Mouse (Mus musculus): Measurements from ENCODE around the gene Fbn1. TPM values are rescaled to one million over a fixed set of nuclear protein-coding genes. Genes with fewer than 3 reads are reported as not detected.

Fbn1 gene
- polyA plus RNA-seq, 1 experiment from 2014 or later, result 2.5 TPM

DNA sequence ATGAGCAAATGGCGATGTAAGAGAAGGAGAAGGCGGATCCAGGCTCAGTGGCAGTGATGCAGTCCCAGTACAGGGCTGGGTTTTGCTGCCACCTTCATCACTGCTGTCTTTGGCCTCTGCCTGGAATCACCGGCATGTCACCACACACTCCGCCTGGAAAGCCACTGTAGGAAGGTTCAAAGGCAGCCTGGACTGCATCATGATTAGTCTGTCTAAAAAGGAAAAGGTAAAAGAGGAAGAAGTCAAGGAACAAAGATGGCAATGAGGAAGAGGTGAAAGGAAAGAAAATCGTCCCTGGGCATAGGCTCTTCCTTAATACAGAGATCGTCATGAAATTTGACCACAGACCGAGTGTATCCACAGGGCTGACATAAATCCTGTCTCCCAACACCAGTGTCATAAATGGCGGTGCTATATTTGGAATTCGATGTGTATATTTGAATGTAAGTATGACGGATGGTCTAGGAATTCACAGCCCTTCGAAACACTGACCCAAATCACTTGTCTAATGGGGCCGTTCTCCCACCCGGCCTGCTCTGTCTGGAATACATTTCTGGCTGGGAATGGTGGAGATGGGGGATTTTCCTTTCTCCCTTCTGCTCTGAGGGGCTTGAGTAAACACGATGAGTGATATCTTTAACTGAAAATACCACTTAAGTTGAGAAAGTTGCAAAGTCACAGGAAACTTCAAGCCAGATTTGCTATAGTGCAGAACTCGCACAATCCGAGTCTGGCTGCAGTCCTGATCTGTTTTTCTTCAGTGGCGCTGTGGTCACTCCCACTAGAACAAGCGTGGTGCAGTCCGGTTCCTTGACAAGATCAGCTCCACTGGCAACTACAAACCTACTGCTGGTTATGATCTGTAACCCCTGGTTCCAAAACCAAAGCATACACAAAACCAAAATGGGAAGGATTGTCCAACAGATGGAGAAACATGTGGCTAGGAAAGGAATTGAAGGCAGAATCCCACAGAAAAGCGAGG, 12.7 kb downstream of the Fbn1 start:
- Histone ChIP-seq H3K4me3 (no peak overlapping the region), H3K9ac (no peak overlapping the region), H3K27me3 (replicated peaks) (no peaks in the 10 kb centered on the region), H3K36me3 (replicated peaks) (no peaks in the 10 kb centered on the region), H3K27ac (no peak overlapping the region), H3K4me2 (no peak overlapping the region), H3K4me1 (no peaks in the 10 kb centered on the region), H3K9me3 (no peaks in the 10 kb centered on the region)
- no peak for ATAC-seq (replicated peaks)
- WGBS, result 95% methylated on average over 20 of the region's 20 CpGs

DNA sequence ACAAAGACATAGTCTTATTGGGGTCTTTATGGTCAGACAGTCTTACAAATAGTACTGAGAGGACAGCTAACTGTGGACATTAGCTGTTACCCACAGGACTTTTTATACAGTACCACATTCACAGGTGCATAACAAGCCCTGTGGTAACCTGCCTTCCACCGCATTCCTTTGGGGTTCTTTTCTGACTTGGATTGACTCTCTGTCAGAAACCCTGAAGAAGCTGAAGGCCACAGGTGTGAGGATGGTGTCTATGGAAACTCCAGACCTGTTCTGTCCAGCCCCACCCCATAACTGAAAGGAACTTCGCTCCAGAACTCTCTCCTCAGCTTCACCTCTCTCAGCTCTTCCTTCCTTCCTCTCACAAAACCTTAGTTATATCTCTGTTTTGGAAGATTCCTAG, 13.5 kb downstream of the Fbn1 start:
- H3K36me3 ChIP-seq (replicated peaks), result no peaks in the 10 kb centered on the region
- no peaks in the 10 kb centered on the region for H3K4me1 ChIP-seq
- no peak overlapping the region for H3K27ac ChIP-seq
- H3K9me3 ChIP-seq, result no peaks in the 10 kb centered on the region
- no peak overlapping the region for H3K9ac ChIP-seq
- no peak for ATAC-seq (replicated peaks)
- no peak overlapping the region for H3K4me3 ChIP-seq
- H3K27me3 ChIP-seq (replicated peaks), result no peaks in the 10 kb centered on the region
- 98% methylated on average over 2 of the region's 2 CpGs for WGBS
- no peak overlapping the region for H3K4me2 ChIP-seq

- WGBS, result 78% methylated on average over 15 of the region's 15 CpGs
These were observed 15.5 kb downstream of the Fbn1 start for GRCm38 (mm10) chr2:125492050-125492900.

DNA sequence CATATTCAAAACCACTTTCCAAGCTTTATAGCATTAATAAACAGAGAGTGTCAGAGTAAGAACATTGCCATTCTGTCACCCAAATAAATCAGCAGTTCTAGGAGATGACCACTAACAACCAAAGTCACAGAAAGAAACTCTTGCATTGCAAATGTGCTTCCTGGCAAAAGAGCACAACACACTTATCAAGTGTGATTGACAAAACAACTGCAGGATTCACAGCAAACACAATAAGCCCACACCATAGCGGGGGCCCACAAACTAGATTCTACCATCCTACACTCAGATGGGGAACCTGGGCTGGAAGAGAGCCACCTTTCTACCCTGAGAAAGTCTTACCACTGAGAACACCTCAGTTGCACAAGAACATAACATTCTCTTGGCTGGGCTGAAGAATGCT, 17.8 kb downstream of the Fbn1 start:
- no peaks in the 10 kb centered on the region for H3K4me1 ChIP-seq
- WGBS, result 100% methylated on average over 1 of the region's 1 CpGs
- H3K27me3 ChIP-seq (replicated peaks), result no peaks in the 10 kb centered on the region
- no peak overlapping the region for H3K9ac ChIP-seq
- H3K9me3 ChIP-seq, result no peaks in the 10 kb centered on the region
- ATAC-seq (replicated peaks), result no peak
- no peak overlapping the region for H3K27ac ChIP-seq
- H3K4me3 ChIP-seq, result no peak overlapping the region
- no peaks in the 10 kb centered on the region for H3K36me3 ChIP-seq (replicated peaks)
- H3K4me2 ChIP-seq, result no peak overlapping the region

More at GRCm38 (mm10) chr2:125492050-125492900, 15.5 kb downstream of the Fbn1 start:
- no peak overlapping the region for H3K9ac ChIP-seq
- no peak overlapping the region for H3K27ac ChIP-seq
- H3K27me3 ChIP-seq (replicated peaks), result no peaks in the 10 kb centered on the region
- H3K4me1 ChIP-seq, result no peaks in the 10 kb centered on the region
- ATAC-seq (replicated peaks), result no peak
- no peaks in the 10 kb centered on the region for H3K9me3 ChIP-seq
- no peak overlapping the region for H3K4me3 ChIP-seq
- no peaks in the 10 kb centered on the region for H3K36me3 ChIP-seq (replicated peaks)
- no peak overlapping the region for H3K4me2 ChIP-seq

DNA sequence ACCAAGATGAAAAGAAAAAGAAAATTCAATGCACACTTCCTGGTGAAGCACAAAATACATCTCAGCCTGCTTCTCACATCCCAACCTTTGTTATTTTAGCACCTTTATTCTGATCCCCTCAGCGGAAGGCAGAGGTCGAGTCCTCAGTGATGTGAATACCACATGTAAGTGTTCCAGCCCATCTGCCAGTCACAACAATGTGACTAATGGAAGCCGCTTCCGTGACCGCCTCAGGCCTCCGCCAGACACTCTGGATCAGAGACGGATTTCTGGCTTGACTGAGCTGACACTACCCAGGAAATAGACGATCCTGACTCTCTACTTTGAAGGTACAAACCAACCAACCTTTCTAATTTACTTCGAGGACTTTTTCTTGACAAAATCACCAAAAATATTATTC, 22.9 kb downstream of the Fbn1 start:
- no peaks in the 10 kb centered on the region for H3K27me3 ChIP-seq (replicated peaks)
- no peak overlapping the region for H3K9ac ChIP-seq
- no peak overlapping the region for H3K27ac ChIP-seq
- no peak overlapping the region for H3K4me2 ChIP-seq
- no peaks in the 10 kb centered on the region for H3K9me3 ChIP-seq
- 91% methylated on average over 9 of the region's 9 CpGs for WGBS
- H3K4me3 ChIP-seq, result no peak overlapping the region
- ATAC-seq (replicated peaks), result no peak
- H3K4me1 ChIP-seq, result no peaks in the 10 kb centered on the region
- H3K36me3 ChIP-seq (replicated peaks), result no peaks in the 10 kb centered on the region

GRCm38 (mm10) chr2:125484164-125484563, 23.6 kb downstream of the Fbn1 start:
- no peak for ATAC-seq (replicated peaks)
- H3K4me3 ChIP-seq, result no peak overlapping the region
- no peak overlapping the region for H3K27ac ChIP-seq
- no peaks in the 10 kb centered on the region for H3K4me1 ChIP-seq
- H3K9me3 ChIP-seq, result no peaks in the 10 kb centered on the region
- no peak overlapping the region for H3K4me2 ChIP-seq
- no peak overlapping the region for H3K9ac ChIP-seq
- H3K36me3 ChIP-seq (replicated peaks), result no peaks in the 10 kb centered on the region
- no peaks in the 10 kb centered on the region for H3K27me3 ChIP-seq (replicated peaks)

DNA sequence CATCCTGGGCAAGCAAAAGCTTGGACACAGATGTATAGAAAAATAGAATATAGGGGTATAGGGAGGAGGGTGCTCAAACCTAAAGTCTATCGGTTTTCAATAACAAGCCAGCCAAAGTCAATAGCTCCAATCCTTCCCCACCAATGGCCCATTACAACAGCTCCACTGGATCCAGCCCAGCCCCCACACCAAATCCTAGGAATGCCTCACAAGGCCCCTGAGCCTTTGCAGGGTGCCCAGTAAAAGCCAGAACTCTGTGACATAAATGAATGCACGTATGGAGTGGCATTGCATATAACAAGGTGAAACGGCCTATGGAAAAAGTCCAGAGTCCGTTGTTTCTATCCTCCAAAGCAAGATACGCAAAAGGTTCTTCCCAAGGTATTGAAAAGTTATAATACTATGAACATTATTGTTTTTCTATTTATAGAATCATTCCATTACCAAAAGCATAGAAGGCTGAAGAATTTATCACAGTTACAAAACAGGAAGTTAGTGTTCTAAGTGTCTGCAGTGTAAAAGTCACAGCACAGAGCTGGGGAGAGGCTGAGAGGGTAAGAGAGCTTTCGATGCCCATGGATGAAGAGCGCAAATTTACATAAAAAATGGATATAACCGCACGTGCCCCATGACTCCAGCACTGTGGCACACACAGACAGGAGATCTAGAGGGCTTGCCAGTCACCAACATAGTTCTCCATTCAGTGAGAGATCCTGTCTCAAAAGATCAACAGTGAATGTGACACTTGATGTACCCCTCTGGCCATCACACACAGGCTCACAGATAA, 26.1 kb downstream of the Fbn1 start:
- no peaks in the 10 kb centered on the region for H3K9me3 ChIP-seq
- H3K27me3 ChIP-seq (replicated peaks), result no peaks in the 10 kb centered on the region
- H3K27ac ChIP-seq, result no peak overlapping the region
- WGBS, result 90% methylated on average over 9 of the region's 9 CpGs
- no peaks in the 10 kb centered on the region for H3K36me3 ChIP-seq (replicated peaks)
- no peak overlapping the region for H3K4me3 ChIP-seq
- H3K4me2 ChIP-seq, result no peak overlapping the region
- ATAC-seq (replicated peaks), result no peak
- H3K4me1 ChIP-seq, result no peaks in the 10 kb centered on the region
- no peak overlapping the region for H3K9ac ChIP-seq

DNA sequence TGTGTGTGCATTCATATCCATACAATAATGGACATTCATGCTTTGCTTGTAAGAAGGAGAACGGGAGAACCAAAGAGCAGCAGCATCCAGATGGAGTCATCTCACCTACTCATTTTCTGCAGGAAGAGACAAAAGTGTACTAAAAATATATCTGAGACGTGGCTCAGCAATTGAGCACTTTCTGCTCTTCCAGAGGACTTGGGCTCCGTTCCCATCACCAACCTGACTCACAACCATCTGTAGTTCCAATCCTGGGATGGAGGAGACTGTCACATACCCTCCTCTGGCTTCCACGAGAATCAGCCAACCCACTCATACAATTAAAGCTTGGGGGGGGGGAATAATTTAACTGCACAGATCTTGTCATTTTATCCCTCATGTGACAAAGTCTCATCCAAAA, 26.7 kb downstream of the Fbn1 start:
- Histone ChIP-seq H3K36me3 (replicated peaks) (no peaks in the 10 kb centered on the region), H3K27ac (no peak overlapping the region), H3K4me2 (no peak overlapping the region), H3K9ac (no peak overlapping the region), H3K27me3 (replicated peaks) (no peaks in the 10 kb centered on the region), H3K4me3 (no peak overlapping the region), H3K4me1 (no peaks in the 10 kb centered on the region), H3K9me3 (no peaks in the 10 kb centered on the region)
- WGBS, result 87% methylated on average over 4 of the region's 4 CpGs
- ATAC-seq (replicated peaks), result no peak

GRCm38 (mm10) chr2:125480057-125480456, 27.7 kb downstream of the Fbn1 start:
- Histone ChIP-seq H3K4me2 (no peak overlapping the region), H3K9me3 (no peaks in the 10 kb centered on the region), H3K4me1 (no peaks in the 10 kb centered on the region), H3K36me3 (replicated peaks) (no peaks in the 10 kb centered on the region), H3K4me3 (no peak overlapping the region), H3K27ac (no peak overlapping the region), H3K9ac (no peak overlapping the region), H3K27me3 (replicated peaks) (no peaks in the 10 kb centered on the region)
- WGBS, result 88% methylated on average over 5 of the region's 5 CpGs
- no peak for ATAC-seq (replicated peaks)

GRCm38 (mm10) chr2:125478705-125479104, 29.1 kb downstream of the Fbn1 start:
- H3K27me3 ChIP-seq (replicated peaks), result no peaks in the 10 kb centered on the region
- H3K9me3 ChIP-seq, result no peaks in the 10 kb centered on the region
- H3K4me3 ChIP-seq, result no peak overlapping the region
- no peak overlapping the region for H3K9ac ChIP-seq
- H3K36me3 ChIP-seq (replicated peaks), result no peaks in the 10 kb centered on the region
- no peak overlapping the region for H3K4me2 ChIP-seq
- no peak overlapping the region for H3K27ac ChIP-seq
- no peaks in the 10 kb centered on the region for H3K4me1 ChIP-seq
- 64% methylated on average over 4 of the region's 4 CpGs for WGBS
- ATAC-seq (replicated peaks), result no peak

- Histone ChIP-seq H3K4me1 (no peaks in the 10 kb centered on the region), H3K27ac (no peak overlapping the region), H3K27me3 (replicated peaks) (no peaks in the 10 kb centered on the region), H3K4me3 (no peak overlapping the region), H3K4me2 (no peak overlapping the region), H3K9ac (no peak overlapping the region), H3K36me3 (replicated peaks) (no peaks in the 10 kb centered on the region), H3K9me3 (no peaks in the 10 kb centered on the region)
- 82% methylated on average over 3 of the region's 3 CpGs for whole genome bisulfite sequencing
- ATAC-seq (replicated peaks), result no peak
These were observed 30.4 kb downstream of the Fbn1 start for GRCm38 (mm10) chr2:125477367-125477766.

GRCm38 (mm10) chr2:125476231-125476630, 31.6 kb downstream of the Fbn1 start:
- H3K4me2 ChIP-seq, result no peak overlapping the region
- ATAC-seq (replicated peaks), result no peak
- H3K36me3 ChIP-seq (replicated peaks), result no peaks in the 10 kb centered on the region
- no peaks in the 10 kb centered on the region for H3K9me3 ChIP-seq
- H3K27me3 ChIP-seq (replicated peaks), result no peaks in the 10 kb centered on the region
- 84% methylated on average over 3 of the region's 3 CpGs for WGBS
- H3K27ac ChIP-seq, result no peak overlapping the region
- no peak overlapping the region for H3K4me3 ChIP-seq
- no peaks in the 10 kb centered on the region for H3K4me1 ChIP-seq
- H3K9ac ChIP-seq, result no peak overlapping the region

All from midbrain, embryonic 15.5 days (tissue).